Mouse (Mus musculus): ENCODE data around the gene Slc9a3r2.

Gene Slc9a3r2

GRCm38 (mm10) chr17:24638214-24638613 is 11.9 kb downstream of the Slc9a3r2 start:
- CTCF ChIA-PET = interaction anchor here (0.7 kb wide), 1 partner anchor 213 kb away, joined by 3 read pairs; no protein-coding TSS in a partner anchor

DNA sequence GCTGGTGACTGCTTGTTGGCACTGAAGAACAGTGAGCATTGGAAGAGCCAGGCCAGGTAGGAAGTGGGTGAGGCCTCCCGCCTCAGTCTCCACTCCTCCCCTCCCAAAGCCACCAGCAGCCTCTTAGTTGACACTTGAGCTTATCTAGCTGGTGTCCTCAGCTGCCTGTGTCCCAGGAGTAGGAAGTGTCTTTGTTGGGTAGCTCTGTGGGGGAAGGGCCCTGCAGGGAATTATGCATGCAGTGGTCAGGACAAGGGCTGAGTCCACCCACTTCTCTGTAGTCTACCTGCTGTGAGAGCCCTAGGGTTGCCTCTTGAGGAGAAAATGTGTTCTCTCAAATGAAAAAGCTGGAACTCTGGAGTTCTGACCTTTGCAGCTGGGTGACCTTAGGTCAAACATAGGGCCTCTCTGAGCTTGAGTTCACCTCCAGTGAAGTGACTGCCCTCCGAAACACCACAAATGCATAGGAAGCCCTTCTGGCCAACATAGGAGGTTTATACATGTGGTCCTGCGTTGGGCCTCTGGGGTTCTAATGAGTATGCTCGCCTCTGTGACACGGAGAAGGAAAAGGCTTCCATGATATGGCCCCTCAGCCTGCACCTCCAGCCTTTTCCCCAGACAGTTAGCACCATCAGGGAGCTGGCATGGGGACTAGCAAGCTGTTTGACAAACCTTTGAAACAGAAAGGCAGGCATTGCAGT is 13.2 kb downstream of the Slc9a3r2 start:
- CTCF ChIA-PET = interaction anchor here (0.5 to 1.1 kb wide), 2 partner anchors 22 to 97 kb away, joined by 3 read pairs; no protein-coding TSS in a partner anchor

GRCm38 (mm10) chr17:24635694-24636093 is 14.4 kb downstream of the Slc9a3r2 start:
- CTCF ChIA-PET = no interaction called here

- CTCF ChIA-PET = interaction anchor here (0.5 kb wide), 1 partner anchor 183 kb away, joined by 3 read pairs; no protein-coding TSS in a partner anchor
These were observed 15.1 kb downstream of the Slc9a3r2 start for GRCm38 (mm10) chr17:24635024-24635423.

- CTCF ChIA-PET = no interaction called here
These were observed 16.3 kb downstream of the Slc9a3r2 start for GRCm38 (mm10) chr17:24633831-24634230.

GRCm38 (mm10) chr17:24632813-24633449 is 17.2 kb downstream of the Slc9a3r2 start:
- CTCF ChIA-PET = no interaction called here

- CTCF ChIA-PET = no interaction called here
These were observed 17.8 kb downstream of the Slc9a3r2 start, which contains the start of the genes Tsc2 and Nthl1 for GRCm38 (mm10) chr17:24632167-24632812. Gene Tsc2 (minus strand): TSS chr17:24632630. Gene Nthl1 (plus strand): TSS chr17:24632680.

DNA sequence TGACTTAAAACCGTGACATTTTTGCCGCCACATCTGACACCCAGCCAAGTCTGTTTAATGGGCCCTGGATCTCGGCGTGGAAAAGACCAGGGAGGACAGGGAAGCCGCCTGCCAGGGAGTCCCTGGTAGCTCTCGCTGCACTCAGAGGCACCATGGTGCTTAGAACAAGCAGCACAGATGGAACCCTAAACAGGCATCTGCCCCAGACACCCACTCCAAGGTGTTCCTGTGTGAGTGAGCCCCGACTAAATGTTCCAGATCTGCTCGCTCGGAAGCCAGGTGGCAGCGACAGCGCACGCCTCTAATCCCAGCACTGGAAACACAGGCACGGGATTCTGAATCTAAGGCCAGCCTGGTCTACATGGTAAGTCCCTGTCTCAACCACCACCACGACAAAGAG is 20.1 kb downstream of the Slc9a3r2 start:
- CTCF ChIA-PET = interaction anchor here (0.6 to 1.5 kb wide), 3 partner anchors 81 to 149 kb away, joined by 3 to 4 read pairs (median 4); partner anchors contain the start of gene Pkd1

GRCm38 (mm10) chr17:24628646-24629045 is 21.5 kb downstream of the Slc9a3r2 start:
- CTCF ChIA-PET = interaction anchor here (1.2 to 1.5 kb wide), 2 partner anchors 89 to 190 kb away, joined by 3 to 4 read pairs; no protein-coding TSS in a partner anchor

GRCm38 (mm10) chr17:24625472-24625871 is 24.7 kb downstream of the Slc9a3r2 start:
- CTCF ChIA-PET = no interaction called here

DNA sequence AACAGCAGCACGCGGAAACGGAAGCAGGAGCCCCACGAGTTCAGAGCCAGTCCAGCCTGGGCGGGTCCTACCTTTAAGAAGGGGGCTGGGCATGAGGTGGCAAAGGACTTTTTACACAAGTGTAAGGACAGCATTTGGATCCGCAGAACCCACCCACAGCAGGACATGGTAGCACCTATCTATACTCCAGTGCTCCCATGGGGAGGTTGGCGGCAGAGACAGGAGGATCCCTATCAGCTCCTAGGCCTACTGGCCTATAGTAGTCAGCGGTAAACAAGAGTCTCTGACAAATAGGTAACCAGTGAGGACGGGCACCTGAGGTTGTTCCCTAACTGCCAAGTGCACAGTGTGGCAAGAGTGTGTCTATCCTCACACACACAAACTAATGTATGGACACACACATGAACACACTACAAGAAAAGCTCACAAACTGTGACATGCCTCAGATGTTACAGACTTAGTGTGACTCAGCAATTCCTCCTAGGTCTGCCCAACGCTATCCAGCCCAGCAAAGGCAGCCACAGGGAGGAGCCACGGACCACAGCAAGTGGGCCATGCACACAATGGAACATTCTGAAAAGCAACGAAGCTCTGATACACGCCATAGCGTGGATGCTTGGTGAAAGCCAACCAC is 32.4 kb downstream of the Slc9a3r2 start:
- CTCF ChIA-PET = no interaction called here

DNA sequence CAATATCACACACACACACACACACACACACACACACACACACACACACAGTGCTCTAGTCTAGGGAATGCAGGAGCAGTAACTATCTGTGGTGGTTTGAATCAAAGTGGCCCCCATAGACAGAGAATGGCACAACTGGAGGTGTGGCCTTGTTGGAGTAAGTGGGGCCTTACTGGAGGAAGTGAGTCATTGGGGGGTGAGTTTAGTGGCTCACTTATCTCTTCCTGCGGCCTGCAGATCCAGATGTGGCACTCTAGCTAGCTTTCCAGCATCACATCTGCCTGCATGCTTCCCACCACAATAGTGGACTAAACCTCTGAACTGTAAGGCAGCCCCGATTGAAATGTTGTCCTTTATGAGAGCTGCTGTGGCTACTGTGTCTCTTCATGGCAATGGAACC is 39.4 kb downstream of the Slc9a3r2 start:
- CTCF ChIA-PET = interaction anchor here (0.6 kb wide), 1 partner anchor 232 kb away, joined by 5 read pairs; no protein-coding TSS in a partner anchor

- CTCF ChIA-PET = no interaction called here
These were observed 41.3 kb downstream of the Slc9a3r2 start for GRCm38 (mm10) chr17:24608874-24609273.

DNA sequence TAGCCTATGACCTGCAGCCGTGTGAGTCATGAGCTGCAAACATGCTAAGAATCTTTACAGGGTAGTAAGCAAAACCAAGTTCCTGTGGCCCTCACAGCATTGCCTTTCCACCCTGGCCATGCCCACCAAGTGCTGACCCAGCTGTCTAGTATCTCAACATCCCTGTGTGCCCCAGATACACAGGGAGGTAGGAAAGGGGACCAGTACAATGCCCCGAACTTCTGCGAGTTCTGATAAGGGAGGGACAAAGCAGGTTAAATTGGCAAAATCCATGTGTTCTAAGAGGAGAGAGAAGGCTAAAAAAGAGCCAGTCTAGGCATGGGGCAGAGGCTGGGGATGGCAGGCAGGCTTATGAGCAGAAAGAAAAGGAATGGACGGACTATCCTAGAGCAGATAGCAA is 41.8 kb downstream of the Slc9a3r2 start:
- CTCF ChIA-PET = interaction anchor here (0.6 kb wide), 1 partner anchor 24 kb away, joined by 7 read pairs; no protein-coding TSS in a partner anchor

GRCm38 (mm10) chr17:24604557-24604956 is 45.6 kb downstream of the Slc9a3r2 start:
- CTCF ChIA-PET = no interaction called here

- CTCF ChIA-PET = no interaction called here
These were observed 46.2 kb downstream of the Slc9a3r2 start for GRCm38 (mm10) chr17:24603961-24604360.

GRCm38 (mm10) chr17:24600502-24600901 is 49.6 kb downstream of the Slc9a3r2 start:
- CTCF ChIA-PET = no interaction called here

DNA sequence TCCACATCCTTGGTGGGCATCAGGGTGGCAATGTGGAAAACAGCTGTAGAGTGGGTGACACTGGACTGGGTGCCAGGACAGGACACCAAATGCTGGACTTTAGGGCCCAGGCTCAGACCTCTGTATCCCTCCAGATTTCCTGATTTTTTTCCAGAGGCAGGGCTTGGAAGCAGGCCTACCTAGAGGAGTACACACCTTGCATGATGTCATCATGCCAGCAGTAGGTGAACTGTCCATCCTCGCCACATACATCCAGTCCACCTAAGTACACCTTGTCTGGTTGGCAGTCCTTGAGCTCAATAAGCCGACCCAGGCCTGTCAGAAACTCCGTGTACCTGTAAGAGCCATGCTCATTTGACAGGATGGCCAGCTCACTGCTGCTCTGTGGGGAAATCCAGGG is 52.1 kb downstream of the Slc9a3r2 start:
- CTCF ChIA-PET = interaction anchor here (0.6 kb wide), 1 partner anchor 110 kb away, joined by 3 read pairs; no protein-coding TSS in a partner anchor

DNA sequence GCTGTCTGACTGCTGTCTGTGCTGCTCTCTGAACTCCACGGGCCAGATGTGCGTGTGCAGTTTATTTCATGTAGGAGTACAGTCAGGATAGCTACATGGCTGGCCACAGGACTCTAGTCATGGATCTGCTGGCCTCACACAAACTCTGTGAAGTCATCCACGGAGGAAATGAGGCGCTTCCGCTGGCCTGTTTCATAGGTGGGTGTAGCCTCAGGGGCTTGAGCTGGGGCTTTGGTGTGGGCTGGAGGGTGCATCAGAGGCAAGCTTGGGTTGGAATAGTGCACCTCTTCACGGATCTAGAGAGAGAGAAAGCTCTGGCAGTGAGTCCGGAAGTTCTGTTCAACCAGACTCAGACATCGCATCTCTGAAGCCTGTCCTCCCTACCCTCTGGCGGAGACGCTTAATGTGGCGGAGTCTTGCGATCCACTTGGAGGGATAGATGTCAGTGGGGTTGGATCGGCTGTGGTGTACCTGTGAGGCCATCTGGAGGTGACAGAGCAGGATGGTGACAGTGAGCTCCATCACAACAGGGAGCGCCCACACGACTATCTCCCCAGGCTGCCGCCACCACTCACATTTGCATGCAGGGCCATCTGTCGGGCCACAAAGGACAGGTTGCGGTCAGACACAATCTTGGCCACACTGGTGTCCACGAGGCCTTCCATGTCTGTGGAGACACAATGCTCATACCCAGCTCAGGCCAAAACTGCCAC is 53.5 kb downstream of the Slc9a3r2 start:
- CTCF ChIA-PET = no interaction called here

GRCm38 (mm10) chr17:24596073-24596466 is 54.1 kb downstream of the Slc9a3r2 start:
- CTCF ChIA-PET = no interaction called here

Data from spleen, embryonic (tissue).